Mouse (Mus musculus): ENCODE data around the gene Cep250. TPM values are rescaled to one million over a fixed set of nuclear protein-coding genes. Genes with fewer than 3 reads are reported as not detected.

The Cep250 gene
- total RNA-seq (2012; rRNA removed) (9.8 and 12.8 TPM in 2 replicates), polyA plus RNA-seq (2012; ENCODE audit: insufficient read depth in 1 of 2, insufficient read length in 2 of 2, low read depth in 1 of 2, low replicate concordance in 2 of 2, missing spikeins in 1 of 2) (10 to 100 TPM in 1 of 2 experiments, not detected in 1; 16.4 TPM)

DNA sequence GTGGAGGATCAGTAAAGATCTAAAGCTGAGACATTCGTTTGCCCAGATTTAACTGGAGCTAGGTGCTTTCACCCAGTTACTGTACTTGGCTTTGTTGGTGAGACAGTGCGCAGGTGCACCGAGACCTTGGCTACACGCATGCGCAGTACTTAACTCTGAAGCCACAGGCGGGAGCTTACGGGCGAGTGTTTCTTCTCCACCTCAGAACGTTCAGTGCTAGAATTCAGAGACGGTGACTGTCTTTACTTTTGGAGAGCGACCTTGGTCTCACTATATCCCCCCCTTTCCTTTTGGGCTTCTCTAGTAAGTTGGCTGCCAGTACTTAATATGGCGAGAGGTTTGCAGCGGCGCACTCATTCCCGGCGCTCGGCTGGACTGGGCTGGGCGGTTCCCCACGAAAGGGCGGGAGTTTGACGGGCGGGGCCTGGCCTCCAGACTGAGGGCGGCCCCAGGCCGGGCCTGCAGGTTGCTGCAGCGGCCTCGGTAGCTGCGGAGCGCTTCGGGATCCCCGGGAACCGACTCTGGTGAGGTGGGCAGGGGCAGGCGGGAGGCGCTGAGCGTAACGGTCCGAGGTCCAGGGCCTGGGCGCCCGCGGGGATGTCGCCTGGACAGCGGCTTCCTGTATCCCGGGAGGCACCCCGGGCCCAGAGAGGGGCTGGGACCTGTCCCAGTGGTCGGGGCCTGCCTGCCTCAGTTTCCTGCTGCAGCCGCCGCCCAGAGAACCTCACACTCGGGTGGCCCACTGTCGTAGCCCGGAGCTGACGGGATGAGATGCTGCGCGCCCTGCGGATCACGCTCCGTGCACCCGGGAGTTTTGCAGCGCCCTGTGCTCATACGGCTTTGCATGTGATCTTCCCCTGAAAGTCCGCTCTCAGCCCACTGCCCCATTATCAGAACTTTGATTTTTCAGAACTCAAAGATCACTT lies at the start of gene Cep250:
TSS of gene Cep250 (plus strand) at position 325 of the 926 bp plus-strand sequence.
- H3K9ac ChIP-seq (ENCODE audit: control insufficient read depth, low read depth, low read length, poor library complexity, severe bottlenecking): peak within 1 kb of the TSS; percentile 83
- no peaks in the 10 kb centered on the region for H3K9me3 ChIP-seq (replicated peaks; ENCODE audit: insufficient read depth, low read length)
- no peaks in the 10 kb centered on the region for H3K27me3 ChIP-seq (ENCODE audit: control insufficient read depth in 1 of 2, insufficient read depth in 2 of 2, low read length in 2 of 2)
- peaks cover 2 to 3% of the 10 kb centered on the region in 2 experiments; a peak in 2 of 4 replicates for H3K4me1 ChIP-seq (ENCODE audit: control insufficient read depth in 1 of 2, insufficient read depth in 2 of 2, low read length in 2 of 2)
- peak within 1 kb of the TSS; percentile 90 for H3K27ac ChIP-seq (ENCODE audit: control insufficient read depth, low read depth, low read length)
- TF ChIP-seq POLR2A (IDR thresholded peaks at IDR 0.05; ENCODE audit: control insufficient read depth in 1 of 2, insufficient read depth in 1 of 2, low read depth in 1 of 2, low read length in 2 of 2, poor library complexity in 1 of 2) (peak; percentile 88 to 94), NELFE (IDR thresholded peaks at IDR 0.05; ENCODE audit: low read depth, low read length) (peak; percentile 75), MAX (IDR thresholded peaks at IDR 0.05; ENCODE audit: low read length) (peak; percentile 48), TBP (IDR thresholded peaks at IDR 0.05; ENCODE audit: low read depth, low read length) (peak; percentile 55), MYC (IDR thresholded peaks at IDR 0.05; ENCODE audit: low read depth, low read length) (no peak), E2F4 (IDR thresholded peaks at IDR 0.05; ENCODE audit: borderline replicate concordance, low read depth, low read length) (peak; percentile 88), ZMIZ1 (IDR thresholded peaks at IDR 0.05; ENCODE audit: low read depth, low read length) (peak; percentile 56; the same call in 1 of the 2 replicates), UBTF (IDR thresholded peaks at IDR 0.05; ENCODE audit: borderline replicate concordance, insufficient read depth, low read depth, low read length) (peak; percentile 61; the same call in 1 of the 2 replicates), CHD1 (IDR thresholded peaks at IDR 0.05; ENCODE audit: low read depth, low read length) (no peak), TCF12 (IDR thresholded peaks at IDR 0.05; ENCODE audit: low read depth, low read length) (peak; percentile 32; the same call in 1 of the 2 replicates), SIN3A (IDR thresholded peaks at IDR 0.05; ENCODE audit: low read length) (peak; percentile 71), NRF1 (IDR thresholded peaks at IDR 0.05; ENCODE audit: insufficient read depth, low read depth, low read length, poor library complexity, severe bottlenecking) (peak; percentile 93), RCOR1 (IDR thresholded peaks at IDR 0.05; ENCODE audit: low read depth, low read length) (no peak), POLR2AphosphoS5 (IDR thresholded peaks at IDR 0.05; ENCODE audit: borderline replicate concordance, low read depth, low read length) (no peak), POLR2AphosphoS2 (IDR thresholded peaks at IDR 0.05; ENCODE audit: low read length) (peak; percentile 42; the same call in 1 of the 2 replicates), MXI1 (IDR thresholded peaks at IDR 0.05; ENCODE audit: low read depth, low read length) (peak; percentile 74), HCFC1 (IDR thresholded peaks at IDR 0.05; ENCODE audit: low read depth, low read length) (peak; percentile 89)
- DNase-seq (ENCODE audit: low read depth, low spot score): peak; percentile 96
- peaks cover 11% of the 10 kb centered on the region for H3K79me2 ChIP-seq (ENCODE audit: control insufficient read depth, insufficient read depth, low read length, poor library complexity)
- H3K4me3 ChIP-seq (ENCODE audit: control insufficient read depth in 1 of 2, insufficient read depth in 1 of 2, low read depth in 2 of 2, low read length in 2 of 2): peak within 1 kb of the TSS; percentile 41 to 92
- peaks cover 0 to 9% of the 10 kb centered on the region in 2 experiments; a peak in 2 of 4 replicates for H3K36me3 ChIP-seq (ENCODE audit: control insufficient read depth in 1 of 2, insufficient read depth in 2 of 2, low read length in 2 of 2)

GRCm38 (mm10) chr2:155914684-155915083 lies 41.6 kb upstream of the Cep250 start:
- no peak for DNase-seq (ENCODE audit: low read depth, low spot score)
- Histone ChIP-seq H3K36me3 (ENCODE audit: control insufficient read depth in 1 of 2, insufficient read depth in 2 of 2, low read length in 2 of 2) (peaks cover 0 to 20% of the 10 kb centered on the region in 2 experiments; a peak in 2 of 4 replicates), H3K27me3 (ENCODE audit: control insufficient read depth in 1 of 2, insufficient read depth in 2 of 2, low read length in 2 of 2) (no peaks in the 10 kb centered on the region), H3K79me2 (ENCODE audit: control insufficient read depth, insufficient read depth, low read length, poor library complexity) (peaks cover 13% of the 10 kb centered on the region; the same call in 1 of the 2 replicates), H3K9me3 (replicated peaks; ENCODE audit: insufficient read depth, low read length) (no peaks in the 10 kb centered on the region), H3K4me3 (ENCODE audit: control insufficient read depth in 1 of 2, insufficient read depth in 1 of 2, low read depth in 2 of 2, low read length in 2 of 2) (no peak overlapping the region), H3K9ac (ENCODE audit: control insufficient read depth, low read depth, low read length, poor library complexity, severe bottlenecking) (no peak overlapping the region), H3K4me1 (ENCODE audit: control insufficient read depth in 1 of 2, insufficient read depth in 2 of 2, low read length in 2 of 2) (no peaks in the 10 kb centered on the region), H3K27ac (ENCODE audit: control insufficient read depth, low read depth, low read length) (no peak overlapping the region)
- no peak for TF ChIP-seq CHD2 (IDR thresholded peaks at IDR 0.05; ENCODE audit: low read length)
- no peak for TF ChIP-seq MYC (IDR thresholded peaks at IDR 0.05; ENCODE audit: low read depth, low read length)
- TF ChIP-seq E2F4 (IDR thresholded peaks at IDR 0.05; ENCODE audit: borderline replicate concordance, low read depth, low read length): no peak
- TF ChIP-seq POLR2A (IDR thresholded peaks at IDR 0.05; ENCODE audit: control insufficient read depth in 1 of 2, insufficient read depth in 1 of 2, low read depth in 1 of 2, low read length in 2 of 2, poor library complexity in 1 of 2): no peak
- TF ChIP-seq TCF12 (IDR thresholded peaks at IDR 0.05; ENCODE audit: low read depth, low read length): no peak
- no peak for TF ChIP-seq RAD21 (IDR thresholded peaks at IDR 0.05; ENCODE audit: low read depth, low read length)
- no peak for TF ChIP-seq USF2 (IDR thresholded peaks at IDR 0.05; ENCODE audit: borderline replicate concordance in 1 of 2, insufficient read depth in 1 of 2, low read depth in 1 of 2, low read length in 2 of 2)
- no peak for TF ChIP-seq ZNF384 (IDR thresholded peaks at IDR 0.05; ENCODE audit: low read depth, low read length)
- TF ChIP-seq MXI1 (IDR thresholded peaks at IDR 0.05; ENCODE audit: low read depth, low read length): no peak
